Mouse (Mus musculus) frontal cortex, postnatal 10 days (tissue): ENCODE measurements around the gene Dst.

Source experiments
- DNase-seq, 2 experiments: peaks; one replicate each; pipeline ENCODE4 v3.0.0; 2022; ENCODE audit warnings: low spot score in 2 of 2, mixed read lengths in 1 of 2

Dst gene

GRCm38 (mm10) chr1:34023154-34023553 is 115.1 kb downstream of the Dst start:
- DNase-seq, result no peak

- DNase-seq, result no peak
Observed at GRCm38 (mm10) chr1:34025879-34026278, 117.9 kb downstream of the Dst start.

GRCm38 (mm10) chr1:34028722-34029121 is 120.7 kb downstream of the Dst start:
- DNase-seq, result no peak

- DNase-seq, result no peak
Observed at GRCm38 (mm10) chr1:34030330-34031021, 122.5 kb downstream of the Dst start.

GRCm38 (mm10) chr1:34033052-34033451 is 125.0 kb downstream of the Dst start:
- DNase-seq, result no peak

- no peak for DNase-seq
Observed at GRCm38 (mm10) chr1:34033478-34033877, 125.5 kb downstream of the Dst start.

- no peak for DNase-seq
Observed at GRCm38 (mm10) chr1:34033958-34034357, 125.9 kb downstream of the Dst start.

GRCm38 (mm10) chr1:34036111-34036510 is 128.1 kb downstream of the Dst start:
- DNase-seq, result no peak

- DNase-seq, result no peak
Observed at GRCm38 (mm10) chr1:34038571-34038970, 130.5 kb downstream of the Dst start.

GRCm38 (mm10) chr1:34040049-34040448 is 132.0 kb downstream of the Dst start:
- no peak for DNase-seq

GRCm38 (mm10) chr1:34040901-34041721 is 133.1 kb downstream of the Dst start:
- DNase-seq, result no peak

GRCm38 (mm10) chr1:34042299-34042698 is 134.3 kb downstream of the Dst start:
- DNase-seq, result no peak

- no peak for DNase-seq
Observed at GRCm38 (mm10) chr1:34043327-34043726, 135.3 kb downstream of the Dst start.

GRCm38 (mm10) chr1:34043836-34044550 is 136.0 kb downstream of the Dst start:
- DNase-seq, result no peak

- DNase-seq, result no peak
Observed at GRCm38 (mm10) chr1:34044675-34045074, 136.7 kb downstream of the Dst start.

GRCm38 (mm10) chr1:34047285-34047684 is 139.3 kb downstream of the Dst start:
- no peak for DNase-seq

GRCm38 (mm10) chr1:34051251-34051650 is 143.2 kb downstream of the Dst start:
- DNase-seq, result no peak

- no peak for DNase-seq
Observed at GRCm38 (mm10) chr1:34052422-34052821, 144.4 kb downstream of the Dst start.

GRCm38 (mm10) chr1:34054970-34055369 is 146.9 kb downstream of the Dst start:
- no peak for DNase-seq

GRCm38 (mm10) chr1:34056658-34057057 is 148.6 kb downstream of the Dst start:
- no peak for DNase-seq

GRCm38 (mm10) chr1:34059231-34059630 is 151.2 kb downstream of the Dst start:
- no peak for DNase-seq

GRCm38 (mm10) chr1:34060446-34060845 is 152.4 kb downstream of the Dst start:
- DNase-seq, result no peak
